In the genomic region with DNA sequence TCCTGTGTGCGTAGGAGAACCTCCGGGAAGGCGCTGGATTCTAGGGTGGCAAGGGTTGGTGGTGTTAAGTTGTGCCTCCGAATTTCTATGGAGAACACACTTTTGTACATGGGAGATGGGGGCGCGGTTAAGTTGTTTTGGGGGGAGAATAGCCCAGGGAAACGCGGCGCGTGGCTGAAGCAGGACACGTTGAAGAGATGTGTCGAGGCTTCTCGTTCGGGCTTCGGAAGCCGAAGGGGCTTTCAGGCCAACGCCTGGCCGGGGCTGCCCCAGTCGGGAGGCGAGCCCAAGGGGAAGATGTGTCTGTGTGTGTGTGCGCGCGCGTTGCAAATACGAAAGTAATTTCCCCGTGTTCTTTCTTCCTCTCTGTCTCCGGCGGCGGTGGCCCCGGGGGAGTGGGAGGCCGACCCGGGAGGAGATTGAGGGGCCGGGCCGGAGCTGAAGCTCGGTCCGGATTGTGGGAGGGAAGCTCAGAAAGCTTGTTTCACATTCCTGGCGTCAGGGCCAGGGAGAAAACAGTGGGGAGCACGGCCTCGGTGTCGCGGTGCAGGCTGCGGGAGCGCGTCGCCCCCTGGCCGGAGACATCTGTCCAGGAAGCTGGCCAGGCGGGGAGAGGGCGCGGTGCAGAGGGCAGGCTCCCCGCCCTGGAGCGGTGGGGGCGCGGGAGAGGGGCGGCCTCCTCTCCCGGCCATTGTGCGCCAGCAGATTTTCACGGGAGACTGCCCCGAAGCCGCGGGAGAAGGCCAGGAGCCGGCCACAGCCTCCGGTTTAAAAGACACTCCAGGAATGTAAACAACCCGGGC, we compare ENCODE assay signal across 1 mouse cellular context.
TF ChIP-seq lines count a peak whose summit lies in the region.

No protein-coding gene starts in this region.

TF ChIP-seq in MEL, 35 proteins besides CTCF, POLR2A, EP300 and RAD21 (continued from another document):
- peak; percentile 12; the same call in 1 of the 2 replicates for TF ChIP-seq NELFE (IDR thresholded peaks at IDR 0.05; ENCODE audit: low read depth, low read length)
- TF ChIP-seq HCFC1 (IDR thresholded peaks at IDR 0.05; ENCODE audit: low read depth, low read length), result no peak
- TF ChIP-seq ETS1 (IDR thresholded peaks at IDR 0.05; ENCODE audit: low read depth, low read length), result 0 out of 2 replicates have a peak, but pooled peaks have one; percentile 12
